ENCODE assay signal across 20 mouse cellular contexts in genomic region chr2:173216840-173217239, GRCm38 (mm10). TPM values are rescaled to one million over a fixed set of nuclear protein-coding genes. Genes with fewer than 3 reads are reported as not detected.
DNase-seq lines count a peak whose midpoint lies in the region; ATAC-seq and TF ChIP-seq lines count a peak whose summit lies in the region.
"Had no signal": no experiment of that assay in that cellular context is flagged by ENCODE, and none has a peak within 500 bp of the region (broad histone marks: within the 10 kb centered on the region; RNA-seq: fewer than 3 reads in every experiment).

No protein-coding gene starts in this region.

- no peak overlapping the region for H3K9ac ChIP-seq in forebrain, embryonic 14.5 days (ENCODE audit: low read length)
- no peak overlapping the region for H3K9ac ChIP-seq in intestine, embryonic 14.5 days (ENCODE audit: low read length)
- H3K9ac ChIP-seq in intestine, embryonic 15.5 days, result no peak overlapping the region
- H3K9ac ChIP-seq: embryonic facial prominence, embryonic 12.5 days; heart, embryonic 15.5 days; limb, embryonic 13.5 days had no signal

- H3K36me3 ChIP-seq in forebrain, embryonic 10.5 days (replicated peaks), result no peaks in the 10 kb centered on the region
- H3K36me3 ChIP-seq in forebrain, embryonic 14.5 days (ENCODE audit: control insufficient read depth, insufficient read depth, low read length), result no peaks in the 10 kb centered on the region
- H3K36me3 ChIP-seq in intestine, embryonic 14.5 days (ENCODE audit: control insufficient read depth, insufficient read depth, low read length), result no peaks in the 10 kb centered on the region
- no peaks in the 10 kb centered on the region for H3K36me3 ChIP-seq in intestine, embryonic 15.5 days
- no peaks in the 10 kb centered on the region for H3K36me3 ChIP-seq in E14TG2a.4 (ENCODE audit: insufficient read depth, low read length)
- H3K36me3 ChIP-seq: embryonic facial prominence, embryonic 12.5 days; G1E; heart, embryonic 15.5 days; limb, embryonic 13.5 days had no signal

- H3K4me1 ChIP-seq in forebrain, embryonic 10.5 days, result no peaks in the 10 kb centered on the region
- no peaks in the 10 kb centered on the region for H3K4me1 ChIP-seq in forebrain, embryonic 14.5 days (ENCODE audit: control insufficient read depth, insufficient read depth, low read length)
- H3K4me1 ChIP-seq in intestine, embryonic 14.5 days (replicated peaks; ENCODE audit: control insufficient read depth, insufficient read depth, low read length), result peaks cover 7% of the 10 kb centered on the region; the same call in 1 of the 2 replicates
- H3K4me1 ChIP-seq in intestine, embryonic 15.5 days (replicated peaks), result no peaks in the 10 kb centered on the region
- peaks cover 35% of the 10 kb centered on the region for H3K4me1 ChIP-seq in E14TG2a.4 (replicated peaks; ENCODE audit: low read depth, low read length)
- H3K4me1 ChIP-seq: embryonic facial prominence, embryonic 12.5 days had no signal

- TF ChIP-seq CTCF in E14TG2a.4 (conservative IDR thresholded peaks at IDR 0.05; ENCODE audit: low read length), result no peak

- H3K27me3 ChIP-seq in forebrain, embryonic 10.5 days (ENCODE audit: poor library complexity, severe bottlenecking), result no peaks in the 10 kb centered on the region
- no peaks in the 10 kb centered on the region for H3K27me3 ChIP-seq in forebrain, embryonic 14.5 days (replicated peaks; ENCODE audit: control insufficient read depth, insufficient read depth, low read length)
- no peaks in the 10 kb centered on the region for H3K27me3 ChIP-seq in intestine, embryonic 14.5 days (replicated peaks; ENCODE audit: control insufficient read depth, insufficient read depth, low read length)
- H3K27me3 ChIP-seq in intestine, embryonic 15.5 days (replicated peaks), result 0 out of 2 replicates have a peak, but pooled peaks cover 2% of the 10 kb centered on the region
- peaks cover 19% of the 10 kb centered on the region for H3K27me3 ChIP-seq in E14TG2a.4 (ENCODE audit: insufficient read depth, low read length)
- H3K27me3 ChIP-seq: embryonic facial prominence, embryonic 12.5 days had no signal

- no peak overlapping the region for H3K27ac ChIP-seq in forebrain, embryonic 10.5 days
- H3K27ac ChIP-seq in forebrain, embryonic 14.5 days (ENCODE audit: low read depth, low read length), result no peak overlapping the region
- H3K27ac ChIP-seq in intestine, embryonic 14.5 days (ENCODE audit: low read depth), result no peak overlapping the region
- H3K27ac ChIP-seq in intestine, embryonic 15.5 days, result no peak overlapping the region
- H3K27ac ChIP-seq: embryonic facial prominence, embryonic 12.5 days; heart, embryonic 15.5 days; limb, embryonic 13.5 days had no signal

- H3K4me3 ChIP-seq in forebrain, embryonic 10.5 days, result no peak overlapping the region
- no peak overlapping the region for H3K4me3 ChIP-seq in forebrain, embryonic 14.5 days (ENCODE audit: low read depth, low read length)
- H3K4me3 ChIP-seq in intestine, embryonic 14.5 days (ENCODE audit: low read depth, low read length), result no peak overlapping the region
- no peak overlapping the region for H3K4me3 ChIP-seq in intestine, embryonic 15.5 days (replicated peaks)
- 0 out of 2 replicates have a peak overlapping the region, but pooled peaks have one; percentile 1 for H3K4me3 ChIP-seq in E14TG2a.4 (replicated peaks; ENCODE audit: low read length)
- H3K4me3 ChIP-seq: embryonic facial prominence, embryonic 12.5 days; erythroblast, embryonic 14.5 days; heart, embryonic 15.5 days; limb, embryonic 13.5 days; megakaryocyte, embryonic 14.5 days had no signal

- WGBS in forebrain, embryonic 10.5 days, result 91% methylated on average over 7 of the region's 7 CpGs
- 86% methylated on average over 7 of the region's 7 CpGs for WGBS in forebrain, embryonic 14.5 days
- 93% methylated on average over 7 of the region's 7 CpGs for WGBS in intestine, embryonic 14.5 days
- WGBS in intestine, embryonic 15.5 days, result 86% methylated on average over 7 of the region's 7 CpGs

- ATAC-seq in forebrain, embryonic 14.5 days, result no peak
- no peak for ATAC-seq in intestine, embryonic 14.5 days (replicated peaks; ENCODE audit: low FRiP score, low TSS enrichment, low read depth)
- ATAC-seq in intestine, embryonic 15.5 days, result no peak
- ATAC-seq: forebrain, embryonic 16.5 days; midbrain, embryonic 16.5 days had no signal

- H3K4me2 ChIP-seq in forebrain, embryonic 14.5 days (ENCODE audit: low read length), result no peak overlapping the region
- H3K4me2 ChIP-seq in intestine, embryonic 14.5 days (ENCODE audit: low read length), result no peak overlapping the region
- no peak overlapping the region for H3K4me2 ChIP-seq in intestine, embryonic 15.5 days (replicated peaks)
- H3K4me2 ChIP-seq: embryonic facial prominence, embryonic 12.5 days; heart, embryonic 15.5 days; limb, embryonic 13.5 days had no signal

- no peaks in the 10 kb centered on the region for H3K9me3 ChIP-seq in forebrain, embryonic 10.5 days
- H3K9me3 ChIP-seq in forebrain, embryonic 14.5 days (replicated peaks; ENCODE audit: control insufficient read depth, low read length), result no peaks in the 10 kb centered on the region
- 0 out of 2 replicates have a peak, but pooled peaks cover 5% of the 10 kb centered on the region for H3K9me3 ChIP-seq in intestine, embryonic 14.5 days (ENCODE audit: control insufficient read depth, low read length)
- no peaks in the 10 kb centered on the region for H3K9me3 ChIP-seq in intestine, embryonic 15.5 days
- H3K9me3 ChIP-seq in E14TG2a.4 (ENCODE audit: low read length), result no peaks in the 10 kb centered on the region
- H3K9me3 ChIP-seq: embryonic facial prominence, embryonic 12.5 days; heart, embryonic 15.5 days; megakaryocyte, embryonic 14.5 days had no signal

- peak; percentile 13 for DNase-seq in forebrain, embryonic 10.5 days (ENCODE audit: extremely low spot score, low spot score)
- DNase-seq in forebrain, embryonic 14.5 days (ENCODE audit: low spot score), result no peak
- peak; percentile 33 for DNase-seq in intestine, embryonic 14.5 days (ENCODE audit: low spot score)
- DNase-seq in spleen, adult 18-20 months, result peak; percentile 1 to 3
- no peak for DNase-seq in spleen, postnatal 36 days (ENCODE audit: low spot score in 2 of 2)
- DNase-seq in yolk sac, embryonic 10.5 days (ENCODE audit: low spot score), result no peak
- DNase-seq: adrenal gland, postnatal 14 days; cerebellum, adult 9-11 months; kidney, adult 9 months; lung, postnatal 10 days had no signal

RNA-seq across cellular contexts. Expression of gene Zbp1, which starts 1.9 kb away (rescaled TPM):
- polyA plus RNA-seq in forebrain, embryonic 10.5 days (2016; fragmentation: Nextera tagmentation; extraction: Ambion mirVana), result not detected in 2 replicates
- polyA plus RNA-seq in forebrain, embryonic 14.5 days (2014; fragmentation: Nextera tagmentation; extraction: Ambion mirVana), result not detected in 2 replicates
- 0.65 and 0.90 TPM in 2 replicates for polyA plus RNA-seq in intestine, embryonic 14.5 days (2014; fragmentation: Nextera tagmentation; extraction: Ambion mirVana)
- polyA plus RNA-seq in intestine, embryonic 15.5 days (2015; fragmentation: Nextera tagmentation; extraction: Ambion mirVana), result 0.55 and 0.95 TPM in 2 replicates
- polyA plus RNA-seq: embryonic facial prominence, embryonic 12.5 days; erythroblast, embryonic 14.5 days; forebrain, embryonic 16.5 days; G1E; midbrain, embryonic 16.5 days had no signal

RNA-seq across cellular contexts. Expression of gene Pmepa1, which starts 59.5 kb away (rescaled TPM):
- polyA plus RNA-seq in forebrain, embryonic 10.5 days (2016; fragmentation: Nextera tagmentation; extraction: Ambion mirVana), result 1.3 and 1.8 TPM in 2 replicates
- 6.9 and 8.8 TPM in 2 replicates for polyA plus RNA-seq in forebrain, embryonic 14.5 days (2014; fragmentation: Nextera tagmentation; extraction: Ambion mirVana)
- 10.4 and 12.0 TPM in 2 replicates for polyA plus RNA-seq in intestine, embryonic 14.5 days (2014; fragmentation: Nextera tagmentation; extraction: Ambion mirVana)
- polyA plus RNA-seq in intestine, embryonic 15.5 days (2015; fragmentation: Nextera tagmentation; extraction: Ambion mirVana), result 5.6 and 5.9 TPM in 2 replicates
- polyA plus RNA-seq: G1E had no signal

Comparison
In these comparisons a context has a peak if more than half of its experiments do, and no peak if none do; other contexts are left out.
1. DNase-seq: peak in forebrain, embryonic 10.5 days (single experiment), intestine, embryonic 14.5 days (single experiment) and spleen, adult 18-20 months (2 of 2); none in forebrain, embryonic 14.5 days (single experiment), spleen, postnatal 36 days (0 of 2) and yolk sac, embryonic 10.5 days (single experiment).